Mouse (Mus musculus): ENCODE measurements around the gene Olfr1084.
"Not testable (repeated sequence)": the region's sequence is repeated elsewhere in the genome, so short reads cannot be mapped to it uniquely, and the experiment has no call there.

Olfr1084 gene

GRCm38 (mm10) chr2:86639625-86640024, at the start of gene Olfr1084:
Gene Olfr1084 (minus strand): TSS chr2:86639725.
- DNase-seq = not testable (repeated sequence)

- DNase-seq = no peak
These were observed 40.5 kb upstream of the Olfr1084 start, which contains the start of gene Olfr1086 for GRCm38 (mm10) chr2:86679992-86680391. Gene Olfr1086 (minus strand): TSS chr2:86680092.

- DNase-seq = no peak
These were observed 22.4 kb upstream of the Olfr1084 start, which contains the start of gene Olfr1085 for GRCm38 (mm10) chr2:86661919-86662318. Gene Olfr1085 (minus strand): TSS chr2:86662019.

- DNase-seq = not testable (repeated sequence)
These were observed 40.7 kb downstream of the Olfr1084 start, which contains the start of gene Olfr1082 for GRCm38 (mm10) chr2:86598866-86599265. Gene Olfr1082 (minus strand): TSS chr2:86598966.
